Mouse (Mus musculus) limb, embryonic 14.5 days (tissue): ENCODE results near the gene Trib3. TPM values are rescaled to one million over a fixed set of nuclear protein-coding genes. Genes with fewer than 3 reads are reported as not detected.
"Not testable (repeated sequence)": the region's sequence is repeated elsewhere in the genome, so short reads cannot be mapped to it uniquely, and the experiment has no call there.

ENCODE experiments used
- ATAC-seq: fragments of 200-750 bp; cut with Nextera tagmentation; 2 replicates; pipeline ENCODE4 v1.8.0; 2017; ENCODE audit warnings: low read depth, moderate number of reproducible peaks, moderate TSS enrichment; ENCODE audit not compliant: low FRiP score
- DNase-seq: peaks from one replicate; pipeline ENCODE4 v3.0.0-alpha.2; 2015; ENCODE audit warnings: low spot score
- H3K27ac ChIP-seq: fragments of 300-500 bp; sonication (generic); replicated peaks from 2 replicates; pipeline ENCODE4 v1.5.1; 2014; ENCODE audit warnings: low read depth, mild to moderate bottlenecking, low read length, moderate library complexity, mixed read lengths
- H3K27me3 ChIP-seq: fragments of 300-500 bp; sonication (generic); 2 replicates; pipeline ENCODE4 v1.6.1; 2014; ENCODE audit warnings: low read length, mixed read lengths; ENCODE audit not compliant: control insufficient read depth, insufficient read depth
- H3K36me3 ChIP-seq: fragments of 300-500 bp; sonication (generic); 2 replicates; pipeline ENCODE4 v1.6.1; 2014; ENCODE audit warnings: mild to moderate bottlenecking, low read length, moderate library complexity, mixed read lengths; ENCODE audit not compliant: control insufficient read depth, insufficient read depth
- H3K4me1 ChIP-seq: fragments of 300-500 bp; sonication (generic); 2 replicates; pipeline ENCODE4 v1.6.1; 2014; ENCODE audit warnings: antibody characterized with exemption, low read length, mixed read lengths; ENCODE audit not compliant: control insufficient read depth, insufficient read depth
- H3K4me2 ChIP-seq: fragments of 300-500 bp; sonication (generic); replicated peaks from 2 replicates; pipeline ENCODE4 v1.6.1; 2014; ENCODE audit warnings: low read depth, mild to moderate bottlenecking, low read length, moderate library complexity; ENCODE audit not compliant: severe bottlenecking
- H3K4me3 ChIP-seq: fragments of 300-500 bp; sonication (generic); replicated peaks from 2 replicates; pipeline ENCODE4 v1.5.1; 2014; ENCODE audit warnings: low read length
- H3K9ac ChIP-seq: fragments of 300-500 bp; sonication (generic); 2 replicates; pipeline ENCODE4 v1.6.1; 2014; ENCODE audit warnings: mild to moderate bottlenecking, low read depth, low read length, moderate library complexity; ENCODE audit not compliant: severe bottlenecking
- H3K9me3 ChIP-seq: fragments of 300-500 bp; sonication (generic); 2 replicates; pipeline ENCODE4 v1.6.1; 2016; ENCODE audit warnings: low read length; ENCODE audit not compliant: control insufficient read depth
- POLR2A ChIP-seq: fragments of 200-500 bp; IDR thresholded peaks from 2 replicates; pipeline ENCODE4 v1.8.0; 2012; ENCODE audit warnings: inconsistent platforms, mild to moderate bottlenecking, moderate library complexity, borderline replicate concordance; ENCODE audit not compliant: insufficient read depth, insufficient read length; ENCODE audit errors: extremely low read depth
- WGBS: fragments of 180-500 bp; shearing (Covaris S2); extraction: QIAGEN DNeasy Blood & Tissue Kit; methylation state at CpG from one replicate; pipeline ENCODE4 v1.1.7; 2014; 5-methylcytosine and 5-hydroxymethylcytosine counted together
- polyA plus RNA-seq, 2 experiments: library from polyadenylated mRNA; depleted of rRNA in 1 of 2; stranded (reverse) in 1 of 2; unstranded in 1 of 2; fragments of >200 nt; fragmentation: Nextera tagmentation in 1 of 2; extraction: Ambion mirVana in 1 of 2; gene quantifications; 2 replicates each; pipeline versions ENCODE4 v1.2.1 to v1.2.3; 2012 to 2014

Trib3 gene
- polyA plus RNA-seq, 2 experiments, result 0.99 to 1.4 TPM

DNA sequence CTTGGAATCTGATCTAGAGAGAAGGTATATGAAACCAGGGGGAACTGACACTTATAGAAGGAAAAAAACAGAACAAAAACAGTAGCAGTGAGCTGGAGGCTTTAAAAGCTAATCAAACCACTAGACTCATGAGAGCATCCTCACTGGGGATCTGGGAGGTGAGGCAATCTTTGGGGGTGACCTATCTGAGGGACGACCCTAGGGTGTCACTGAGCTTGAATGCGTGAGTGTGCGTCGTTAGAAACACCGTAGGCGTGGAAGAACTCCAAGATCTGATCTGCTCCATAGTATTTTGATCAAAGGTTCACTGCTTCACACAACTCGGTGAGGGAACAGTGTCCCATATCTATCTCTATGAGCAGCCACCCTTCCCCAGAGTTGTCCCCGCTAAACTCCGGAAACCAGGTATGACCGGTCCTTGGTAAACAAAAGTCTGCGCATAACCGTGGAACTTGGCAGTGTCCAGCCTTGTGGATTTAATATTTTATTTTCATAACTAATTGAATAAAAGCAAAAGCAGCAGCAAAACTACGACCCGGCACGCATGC lies 50.6 kb downstream of the Trib3 start:
- H3K4me1 ChIP-seq, result peaks cover 13% of the 10 kb centered on the region
- H3K27ac ChIP-seq, result no peak overlapping the region
- peak overlapping the region; percentile 84 for H3K9ac ChIP-seq

DNA sequence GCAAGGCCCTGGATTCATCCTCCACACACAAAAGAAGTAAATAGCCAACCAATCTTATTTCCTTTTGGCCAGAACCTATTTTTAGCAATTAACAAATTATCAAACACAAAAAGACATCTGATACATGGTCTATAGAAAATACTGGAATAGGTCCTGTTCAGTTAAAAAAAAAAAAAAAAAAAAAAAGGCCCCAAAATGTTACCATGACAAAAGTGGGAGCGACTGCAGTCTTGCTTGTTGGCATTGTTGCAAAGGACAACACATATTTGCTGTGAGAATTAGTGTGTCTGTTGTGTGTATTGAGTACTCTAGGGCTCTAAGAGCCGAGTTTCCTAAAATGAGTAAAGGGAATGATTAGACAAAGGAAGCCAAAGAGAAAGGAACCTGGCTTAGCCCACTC lies 51.4 kb downstream of the Trib3 start:
- Histone ChIP-seq H3K4me1 (peaks cover 13% of the 10 kb centered on the region), H3K4me3 (no peak overlapping the region), H3K9me3 (no peaks in the 10 kb centered on the region), H3K4me2 (no peak overlapping the region), H3K36me3 (0 out of 2 replicates have a peak, but pooled peaks cover 8% of the 10 kb centered on the region), H3K27me3 (no peaks in the 10 kb centered on the region), H3K9ac (no peak overlapping the region), H3K27ac (no peak overlapping the region)
- no peak for ATAC-seq
- DNase-seq, result no peak
- TF ChIP-seq POLR2A, result no peak
- 77% methylated on average over 2 of the region's 2 CpGs for WGBS

More for the DNA sequence above, 50.6 kb downstream of the Trib3 start:
- peak overlapping the region; percentile 83 for H3K4me2 ChIP-seq
- H3K27me3 ChIP-seq, result no peaks in the 10 kb centered on the region
- ATAC-seq (peak; percentile 37), DNase-seq (no peak)
- peak overlapping the region; percentile 79 for H3K4me3 ChIP-seq
- H3K36me3 ChIP-seq, result 0 out of 2 replicates have a peak, but pooled peaks cover 8% of the 10 kb centered on the region
- TF ChIP-seq POLR2A, result no peak
- H3K9me3 ChIP-seq, result no peaks in the 10 kb centered on the region
- WGBS, result 2% methylated on average over 15 of the region's 15 CpGs

DNA sequence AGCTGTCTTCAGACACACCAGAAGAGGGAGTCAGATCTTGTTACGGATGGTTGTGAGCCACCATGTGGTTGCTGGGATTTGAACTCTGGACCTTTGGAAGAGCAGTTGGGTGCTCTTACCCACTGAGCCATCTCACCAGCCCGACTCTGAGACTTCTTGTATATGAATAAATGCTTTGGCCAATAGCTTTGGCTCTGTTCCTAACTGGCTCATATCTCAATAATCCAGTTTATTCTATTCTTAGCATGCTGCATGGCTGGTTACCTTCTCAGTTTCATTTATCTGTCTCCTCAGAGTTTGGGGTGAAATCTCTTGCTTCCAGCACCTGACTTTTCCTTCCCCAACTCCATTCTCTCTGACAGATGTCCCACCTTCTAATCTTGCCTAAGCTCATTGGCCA lies 54.2 kb downstream of the Trib3 start:
- not testable (repeated sequence) for H3K4me3 ChIP-seq, DNase-seq, H3K9ac ChIP-seq, H3K27ac ChIP-seq, H3K4me2 ChIP-seq, H3K4me1 ChIP-seq, H3K27me3 ChIP-seq, ATAC-seq, H3K9me3 ChIP-seq
- peaks cover 11% of the 10 kb centered on the region; the same call in 1 of the 2 replicates for H3K36me3 ChIP-seq
- WGBS, result 85% methylated on average over 1 of the region's 2 CpGs

DNA sequence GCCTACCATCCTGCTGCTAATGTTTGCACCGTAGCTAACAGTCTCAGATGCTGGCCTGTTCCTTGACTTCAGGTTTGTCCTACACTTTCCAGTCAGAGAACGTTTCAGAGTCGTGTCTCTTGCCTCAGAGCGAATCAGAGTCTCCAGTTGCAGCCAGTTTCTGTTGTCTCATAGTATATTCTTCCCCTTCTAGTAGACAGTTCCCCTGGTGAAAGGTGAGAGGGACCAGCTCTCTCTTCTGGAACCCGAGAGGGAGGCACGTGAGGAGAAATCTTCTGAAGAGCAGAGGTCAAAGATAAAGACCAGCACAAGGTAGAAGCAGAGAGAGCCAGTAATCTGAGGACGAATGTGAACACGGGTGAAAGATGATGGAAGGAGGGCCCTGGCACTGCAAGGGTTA lies 55.8 kb downstream of the Trib3 start:
- Histone ChIP-seq H3K9ac (no peak overlapping the region), H3K4me1 (no peaks in the 10 kb centered on the region), H3K36me3 (peaks cover 26% of the 10 kb centered on the region), H3K27me3 (no peaks in the 10 kb centered on the region), H3K4me3 (no peak overlapping the region), H3K4me2 (no peak overlapping the region), H3K27ac (no peak overlapping the region), H3K9me3 (no peaks in the 10 kb centered on the region)
- DNase-seq (no peak), ATAC-seq (no peak)
- TF ChIP-seq POLR2A, result no peak
- WGBS, result 82% methylated on average over 8 of the region's 8 CpGs

DNA sequence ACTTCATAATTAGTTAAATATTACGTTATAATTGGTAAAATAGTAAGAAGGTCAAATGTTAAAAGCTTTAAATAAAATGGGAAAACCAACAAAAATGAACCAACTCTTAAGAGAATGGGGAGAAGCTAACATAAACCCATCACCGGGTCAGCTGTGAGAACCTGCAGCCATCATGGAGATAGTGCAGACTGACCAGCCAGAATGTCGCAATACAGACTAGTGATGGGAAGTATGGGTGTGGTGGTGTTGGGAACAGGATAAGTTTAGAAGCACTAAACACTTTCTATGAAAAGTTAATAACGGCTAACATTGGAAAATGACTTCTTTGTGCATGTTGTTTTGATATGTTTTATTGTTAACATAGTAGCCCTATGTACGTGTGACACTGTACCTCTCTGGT lies 56.3 kb downstream of the Trib3 start:
- no peaks in the 10 kb centered on the region for H3K4me1 ChIP-seq
- H3K27me3 ChIP-seq, result no peaks in the 10 kb centered on the region
- H3K27ac ChIP-seq, result no peak overlapping the region
- no peak overlapping the region for H3K9ac ChIP-seq
- no peaks in the 10 kb centered on the region for H3K9me3 ChIP-seq
- no peak overlapping the region for H3K4me2 ChIP-seq
- 77% methylated on average over 5 of the region's 5 CpGs for WGBS
- DNase-seq (no peak), ATAC-seq (no peak)
- peaks cover 31% of the 10 kb centered on the region for H3K36me3 ChIP-seq
- no peak for TF ChIP-seq POLR2A
- no peak overlapping the region for H3K4me3 ChIP-seq

Other genes with a start within 250 kb of the Trib3 start
- 11.2 and 13.0 TPM in 2 replicates for gene Srxn1, start 238.5 kb downstream of the Trib3 start, polyA plus RNA-seq (2012; rRNA removed)
- gene Srxn1, start 238.5 kb downstream of the Trib3 start, polyA plus RNA-seq (2014; fragmentation: Nextera tagmentation; extraction: Ambion mirVana), result 9.1 and 9.5 TPM in 2 replicates
- 9.4 and 12.2 TPM in 2 replicates for gene Tcf15, start 200.5 kb downstream of the Trib3 start, polyA plus RNA-seq (2012; rRNA removed)
- 11.0 and 11.8 TPM in 2 replicates for gene Tcf15, start 200.5 kb downstream of the Trib3 start, polyA plus RNA-seq (2014; fragmentation: Nextera tagmentation; extraction: Ambion mirVana)
- gene Csnk2a1, start 117.2 kb downstream of the Trib3 start, polyA plus RNA-seq (2012; rRNA removed), result 69.6 and 71.6 TPM in 2 replicates
- gene Csnk2a1, start 117.2 kb downstream of the Trib3 start, polyA plus RNA-seq (2014; fragmentation: Nextera tagmentation; extraction: Ambion mirVana), result 92.2 and 95.8 TPM in 2 replicates
- gene Tbc1d20, start 50.2 kb downstream of the Trib3 start, polyA plus RNA-seq (2012; rRNA removed), result 63.1 and 71.2 TPM in 2 replicates
- 32.0 and 39.3 TPM in 2 replicates for gene Tbc1d20, start 50.2 kb downstream of the Trib3 start, polyA plus RNA-seq (2014; fragmentation: Nextera tagmentation; extraction: Ambion mirVana)
- gene Rbck1, start 11.4 kb downstream of the Trib3 start, polyA plus RNA-seq (2012; rRNA removed), result 219 and 287 TPM in 2 replicates
- gene Rbck1, start 11.4 kb downstream of the Trib3 start, polyA plus RNA-seq (2014; fragmentation: Nextera tagmentation; extraction: Ambion mirVana), result 89.5 and 94.1 TPM in 2 replicates
- 3.6 and 4.9 TPM in 2 replicates for gene Nrsn2, start 32.6 kb upstream of the Trib3 start, polyA plus RNA-seq (2012; rRNA removed)
- gene Nrsn2, start 32.6 kb upstream of the Trib3 start, polyA plus RNA-seq (2014; fragmentation: Nextera tagmentation; extraction: Ambion mirVana), result 2.5 and 2.7 TPM in 2 replicates
- 48.8 and 60.7 TPM in 2 replicates for gene Sox12, start 54.0 kb upstream of the Trib3 start, polyA plus RNA-seq (2012; rRNA removed)
- gene Sox12, start 54.0 kb upstream of the Trib3 start, polyA plus RNA-seq (2014; fragmentation: Nextera tagmentation; extraction: Ambion mirVana), result 13.5 and 17.1 TPM in 2 replicates
- gene Zcchc3, start 71.0 kb upstream of the Trib3 start, polyA plus RNA-seq (2012; rRNA removed), result 33.5 and 35.6 TPM in 2 replicates
- gene Zcchc3, start 71.0 kb upstream of the Trib3 start, polyA plus RNA-seq (2014; fragmentation: Nextera tagmentation; extraction: Ambion mirVana), result 38.1 and 47.0 TPM in 2 replicates
- 0.28 and 0.41 TPM in 2 replicates for gene 6820408C15Rik, start 71.6 kb upstream of the Trib3 start, polyA plus RNA-seq (2012; rRNA removed)
- gene 6820408C15Rik, start 71.6 kb upstream of the Trib3 start, polyA plus RNA-seq (2014; fragmentation: Nextera tagmentation; extraction: Ambion mirVana), result 0.18 and 0.30 TPM in 2 replicates
- not detected in 2 replicates for gene Defb23, start 120.6 kb upstream of the Trib3 start, polyA plus RNA-seq (2012; rRNA removed)
- not detected in 2 replicates for gene Defb23, start 120.6 kb upstream of the Trib3 start, polyA plus RNA-seq (2014; fragmentation: Nextera tagmentation; extraction: Ambion mirVana)
- 0.12 TPM in 1 of 2 replicates, not detected in the other for gene Defb20, start 133.0 kb upstream of the Trib3 start, polyA plus RNA-seq (2012; rRNA removed)
- gene Defb20, start 133.0 kb upstream of the Trib3 start, polyA plus RNA-seq (2014; fragmentation: Nextera tagmentation; extraction: Ambion mirVana), result not detected in 2 replicates
- gene Defb22, start 146.1 kb upstream of the Trib3 start, polyA plus RNA-seq (2012; rRNA removed), result 0.13 TPM in 1 of 2 replicates, not detected in the other
- not detected in 2 replicates for gene Defb22, start 146.1 kb upstream of the Trib3 start, polyA plus RNA-seq (2014; fragmentation: Nextera tagmentation; extraction: Ambion mirVana)
- not detected in 2 replicates for gene Defb26, start 167.7 kb upstream of the Trib3 start, polyA plus RNA-seq (2012; rRNA removed)
- not detected in 2 replicates for gene Defb26, start 167.7 kb upstream of the Trib3 start, polyA plus RNA-seq (2014; fragmentation: Nextera tagmentation; extraction: Ambion mirVana)
- gene Defb28, start 174.2 kb upstream of the Trib3 start, polyA plus RNA-seq (2012; rRNA removed), result 0.61 TPM in 1 of 2 replicates, not detected in the other
- gene Defb28, start 174.2 kb upstream of the Trib3 start, polyA plus RNA-seq (2014; fragmentation: Nextera tagmentation; extraction: Ambion mirVana), result not detected in 2 replicates
- gene Defb29, start 196.1 kb upstream of the Trib3 start, polyA plus RNA-seq (2012; rRNA removed), result not detected in 2 replicates
- gene Defb29, start 196.1 kb upstream of the Trib3 start, polyA plus RNA-seq (2014; fragmentation: Nextera tagmentation; extraction: Ambion mirVana), result not detected in 2 replicates
- gene Gm17416, start 225.3 kb upstream of the Trib3 start, polyA plus RNA-seq (2012; rRNA removed), result not detected in 2 replicates
- gene Gm17416, start 225.3 kb upstream of the Trib3 start, polyA plus RNA-seq (2014; fragmentation: Nextera tagmentation; extraction: Ambion mirVana), result not detected in 2 replicates
- not detected in 2 replicates for gene Defb21, start 228.7 kb upstream of the Trib3 start, polyA plus RNA-seq (2012; rRNA removed)
- not detected in 2 replicates for gene Defb21, start 228.7 kb upstream of the Trib3 start, polyA plus RNA-seq (2014; fragmentation: Nextera tagmentation; extraction: Ambion mirVana)
- gene Defb19, start 236.3 kb upstream of the Trib3 start, polyA plus RNA-seq (2012; rRNA removed), result not detected in 2 replicates
- gene Defb19, start 236.3 kb upstream of the Trib3 start, polyA plus RNA-seq (2014; fragmentation: Nextera tagmentation; extraction: Ambion mirVana), result not detected in 2 replicates